Mouse (Mus musculus) stomach, postnatal 0 days (tissue): ENCODE measurements around the gene Psd.

Source experiments
- CTCF ChIP-seq: IDR thresholded peaks from 2 replicates; pipeline ENCODE4 v1.5.1; 2016; ENCODE audit warnings: antibody characterized with exemption, low read depth, mild to moderate bottlenecking, moderate library complexity
- EP300 ChIP-seq: optimal IDR thresholded peaks from 2 replicates; pipeline ENCODE3; 2016; ENCODE audit warnings: antibody characterized with exemption

DNA sequence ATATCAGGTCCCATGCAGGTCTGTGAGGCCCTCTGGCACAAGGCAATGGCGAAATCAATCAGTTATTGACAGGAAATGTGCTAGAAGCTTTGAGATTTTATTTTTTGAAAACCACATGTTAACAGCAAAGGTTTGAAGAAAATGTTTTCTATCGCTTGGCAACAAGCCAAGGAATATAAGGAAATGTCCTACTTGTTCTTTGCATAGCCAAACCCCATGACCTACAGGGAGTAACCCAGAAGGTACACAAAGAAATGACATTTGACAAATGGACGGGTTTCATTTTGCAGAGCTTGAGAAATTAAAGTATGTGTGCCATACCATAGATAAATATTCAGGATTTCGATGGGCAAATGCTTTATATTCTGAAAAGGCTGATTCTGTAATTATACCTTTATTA, 30.0 kb downstream of the Psd start:
- TF ChIP-seq EP300 = no peak
- TF ChIP-seq CTCF = no peak
